7 mouse cellular contexts compared by ENCODE assay signal in genomic region chr9:104062430-104063243, GRCm38 (mm10). TPM values are rescaled to one million over a fixed set of nuclear protein-coding genes. Genes with fewer than 3 reads are reported as not detected.
DNase-seq lines count a peak whose midpoint lies in the region; ATAC-seq lines count a peak whose summit lies in the region.

Gene Uba5, minus strand, starts transcription at chr9:104063134.

- peaks cover 32% of the 10 kb centered on the region for H3K36me3 ChIP-seq in limb, embryonic 12.5 days
- H3K36me3 ChIP-seq in midbrain, embryonic 15.5 days (replicated peaks): peaks cover 17% of the 10 kb centered on the region; the same call in 1 of the 2 replicates
- peaks cover 7% of the 10 kb centered on the region for H3K36me3 ChIP-seq in stomach, embryonic 16.5 days (ENCODE audit: control insufficient read depth, insufficient read depth, low read length)

- DNase-seq in T-cell, adult 2 months (ENCODE audit: low spot score): peak; percentile 68
- DNase-seq in cerebellum, adult 9-10 months: peak; percentile 30
- peak; percentile 75 for DNase-seq in gastrocnemius, postnatal 14 days

- no peaks in the 10 kb centered on the region for H3K9me3 ChIP-seq in limb, embryonic 12.5 days
- no peaks in the 10 kb centered on the region for H3K9me3 ChIP-seq in midbrain, embryonic 15.5 days
- no peaks in the 10 kb centered on the region for H3K9me3 ChIP-seq in stomach, embryonic 16.5 days (replicated peaks; ENCODE audit: control insufficient read depth, low read length)

- H3K27ac ChIP-seq in limb, embryonic 12.5 days: 0 out of 2 replicates have a peak within 1 kb of the TSS, but pooled peaks have one; percentile 32
- H3K27ac ChIP-seq in midbrain, embryonic 15.5 days: peak within 1 kb of the TSS; percentile 80
- peak within 1 kb of the TSS; percentile 66; the same call in 1 of the 2 replicates for H3K27ac ChIP-seq in stomach, embryonic 16.5 days (ENCODE audit: low read length)

- peak within 1 kb of the TSS; percentile 86 for H3K4me2 ChIP-seq in limb, embryonic 12.5 days
- peak within 1 kb of the TSS; percentile 91 for H3K4me2 ChIP-seq in midbrain, embryonic 15.5 days
- H3K4me2 ChIP-seq in stomach, embryonic 16.5 days (ENCODE audit: low read depth, low read length): peak within 1 kb of the TSS; percentile 92

- WGBS in limb, embryonic 12.5 days: under 1% methylated on average over 59 of the region's 59 CpGs
- WGBS in midbrain, embryonic 15.5 days: under 1% methylated on average over 59 of the region's 59 CpGs
- WGBS in stomach, embryonic 16.5 days: under 1% methylated on average over 59 of the region's 59 CpGs

- H3K9ac ChIP-seq in limb, embryonic 12.5 days (replicated peaks): peak within 1 kb of the TSS; percentile 72
- peak within 1 kb of the TSS; percentile 96 for H3K9ac ChIP-seq in midbrain, embryonic 15.5 days
- peak within 1 kb of the TSS; percentile 95 for H3K9ac ChIP-seq in stomach, embryonic 16.5 days (ENCODE audit: low read length)

- intact Hi-C loops in gastrocnemius, postnatal 14 days (cut with DNase I; ENCODE audit: low total_unique reads): no loop called here

- H3K4me1 ChIP-seq in limb, embryonic 12.5 days (replicated peaks): peaks cover 18% of the 10 kb centered on the region
- H3K4me1 ChIP-seq in midbrain, embryonic 15.5 days: peaks cover 25% of the 10 kb centered on the region
- peaks cover 11% of the 10 kb centered on the region for H3K4me1 ChIP-seq in stomach, embryonic 16.5 days (ENCODE audit: control insufficient read depth, insufficient read depth, low read length)

- H3K27me3 ChIP-seq in limb, embryonic 12.5 days: no peaks in the 10 kb centered on the region
- no peaks in the 10 kb centered on the region for H3K27me3 ChIP-seq in midbrain, embryonic 15.5 days (replicated peaks)
- no peaks in the 10 kb centered on the region for H3K27me3 ChIP-seq in stomach, embryonic 16.5 days (ENCODE audit: control insufficient read depth, insufficient read depth, low read length)

- H3K4me3 ChIP-seq in limb, embryonic 12.5 days (replicated peaks): peak within 1 kb of the TSS; percentile 90
- H3K4me3 ChIP-seq in midbrain, embryonic 15.5 days: peak within 1 kb of the TSS; percentile 98
- peak within 1 kb of the TSS; percentile 100 for H3K4me3 ChIP-seq in stomach, embryonic 16.5 days (replicated peaks; ENCODE audit: low read length)

- peak; percentile 77 for ATAC-seq in inflammation-experienced regulatory T-cells, adult 6 months
- ATAC-seq in limb, embryonic 12.5 days (ENCODE audit: insufficient number of reproducible peaks, insufficient read depth, low FRiP score, low TSS enrichment, low read depth): peak; percentile 53; the same call in 1 of the 2 replicates
- peak; percentile 89 for ATAC-seq in midbrain, embryonic 15.5 days (replicated peaks)
- ATAC-seq in stomach, embryonic 16.5 days (ENCODE audit: insufficient read depth, low FRiP score): peak; percentile 51; the same call in 1 of the 2 replicates

RNA-seq across cellular contexts. Expression of gene Uba5, which starts in this region (rescaled TPM):
- total RNA-seq in gastrocnemius, postnatal 14 days (2021): 10 to 100 TPM; 12.0 to 15.2 TPM
- polyA plus RNA-seq in inflammation-experienced regulatory T-cells, adult 6 months (2017; shearing (Covaris generic)): 10 to 100 TPM; 12.2 to 13.2 (median 12.9) TPM
- 61.9 and 66.4 TPM in 2 replicates for polyA plus RNA-seq in limb, embryonic 12.5 days (2016; fragmentation: Nextera tagmentation; extraction: Ambion mirVana)
- polyA plus RNA-seq in midbrain, embryonic 15.5 days (2015; fragmentation: Nextera tagmentation; extraction: Ambion mirVana): 69.6 TPM in 2 replicates
- polyA plus RNA-seq in stomach, embryonic 16.5 days (2015; fragmentation: Nextera tagmentation; extraction: Ambion mirVana): 44.7 and 46.2 TPM in 2 replicates

Comparison
In these comparisons a context has a peak if more than half of its experiments do, and no peak if none do; other contexts are left out.
1. Peak in every context shown above with its lines: DNase-seq, ATAC-seq, H3K4me3 ChIP-seq and H3K27ac ChIP-seq.